Mouse (Mus musculus) erythroblast, embryonic 14.5 days (primary cell): ENCODE results near the gene Ranbp3l.

Experiments
- GATA1 ChIP-seq: IDR thresholded peaks from 2 replicates; pipeline ENCODE4 v1.6.1; 2012; ENCODE audit warnings: low read length, inconsistent platforms, mixed read lengths
- TAL1 ChIP-seq: IDR thresholded peaks from 3 replicates; pipeline ENCODE4 v1.6.1; 2012; ENCODE audit warnings: low read length, inconsistent platforms, mixed read lengths

DNA sequence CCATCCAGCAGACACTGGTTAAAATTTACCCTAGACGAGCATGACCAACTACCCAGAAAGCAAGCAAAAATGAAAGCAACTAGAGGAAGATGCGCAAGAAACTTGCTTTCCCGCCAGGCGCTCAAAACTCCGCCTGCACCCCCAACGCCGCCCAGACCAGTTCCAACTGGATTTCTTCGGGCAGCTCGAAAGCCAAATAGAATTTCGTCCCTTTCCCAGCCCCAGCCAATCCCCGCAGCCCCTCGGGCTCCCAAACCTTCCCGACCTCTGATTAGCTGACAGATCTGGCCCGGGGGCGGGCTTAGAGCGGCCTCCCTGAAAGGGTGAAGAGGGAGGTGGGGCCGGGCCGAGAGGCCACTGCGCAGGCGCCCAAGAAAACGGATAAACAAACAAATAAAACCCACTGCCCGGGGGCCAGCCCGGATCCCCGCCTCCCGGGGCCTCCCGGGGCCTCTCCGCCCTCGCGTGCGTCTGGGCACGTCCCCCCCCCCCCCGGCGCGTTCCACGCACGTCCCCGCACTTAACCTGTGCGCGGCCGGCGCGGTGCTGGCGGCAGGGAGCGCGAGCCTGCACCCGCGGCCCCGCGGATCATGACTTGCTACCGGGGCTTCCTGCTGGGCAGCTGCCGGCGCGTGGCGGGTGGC is 103.3 kb downstream of the Ranbp3l start, which contains the start of gene Nadk2:
- TF ChIP-seq GATA1, result no peak
- no peak for TF ChIP-seq TAL1
